Mouse (Mus musculus) stomach, embryonic 14.5 days (tissue): ENCODE data around the gene Igfbp7. TPM values are rescaled to one million over a fixed set of nuclear protein-coding genes. Genes with fewer than 3 reads are reported as not detected.

Experiments
- ATAC-seq: fragments of 200-750 bp; cut with Nextera tagmentation; 2 replicates; pipeline ENCODE4 v1.8.0; 2017; ENCODE audit warnings: low read depth, moderate TSS enrichment; ENCODE audit not compliant: insufficient number of reproducible peaks, insufficient read depth, low FRiP score
- H3K27ac ChIP-seq: fragments of 300-500 bp; sonication (generic); 2 replicates; pipeline ENCODE4 v1.5.1; 2014; ENCODE audit warnings: mild to moderate bottlenecking, low read length, moderate library complexity, mixed read lengths
- H3K27me3 ChIP-seq: fragments of 300-500 bp; sonication (generic); 2 replicates; pipeline ENCODE4 v1.6.1; 2014; ENCODE audit warnings: low read length, control low read depth, mixed read lengths; ENCODE audit not compliant: control insufficient read depth, insufficient read depth
- H3K36me3 ChIP-seq: fragments of 300-500 bp; sonication (generic); 2 replicates; pipeline ENCODE4 v1.6.1; 2014; ENCODE audit warnings: mild to moderate bottlenecking, control low read depth, low read length, moderate library complexity, mixed read lengths; ENCODE audit not compliant: control insufficient read depth, insufficient read depth
- H3K4me1 ChIP-seq: fragments of 300-500 bp; sonication (generic); 2 replicates; pipeline ENCODE4 v1.6.1; 2014; ENCODE audit warnings: low read length, control low read depth, mixed read lengths; ENCODE audit not compliant: control insufficient read depth, insufficient read depth
- H3K4me2 ChIP-seq: fragments of 300-500 bp; sonication (generic); replicated peaks from 2 replicates; pipeline ENCODE4 v1.6.1; 2014; ENCODE audit warnings: low read depth, low read length, control low read depth
- H3K4me3 ChIP-seq: fragments of 300-500 bp; sonication (generic); 2 replicates; pipeline ENCODE4 v1.5.1; 2014; ENCODE audit warnings: low read depth, low read length, control low read depth
- H3K9ac ChIP-seq: fragments of 300-500 bp; sonication (generic); replicated peaks from 2 replicates; pipeline ENCODE4 v1.6.1; 2014; ENCODE audit warnings: low read depth, mild to moderate bottlenecking, control low read depth, low read length, moderate library complexity, mixed read lengths
- H3K9me3 ChIP-seq: fragments of 300-500 bp; sonication (generic); 2 replicates; pipeline ENCODE4 v1.6.1; 2016; ENCODE audit warnings: low read depth, low read length, control low read depth; ENCODE audit not compliant: control insufficient read depth
- WGBS: fragments of 180-500 bp; shearing (Covaris S2); extraction: QIAGEN DNeasy Blood & Tissue Kit; methylation state at CpG from one replicate; pipeline ENCODE4 v1.1.7; 2014; 5-methylcytosine and 5-hydroxymethylcytosine counted together
- polyA plus RNA-seq: library from polyadenylated mRNA; unstranded; fragments of >200 nt; fragmentation: Nextera tagmentation; extraction: Ambion mirVana; gene quantifications from 2 replicates; pipeline ENCODE4 v1.2.1, GENCODE M21; 2014

Igfbp7 gene
- polyA plus RNA-seq: 121 and 135 TPM in 2 replicates

DNA sequence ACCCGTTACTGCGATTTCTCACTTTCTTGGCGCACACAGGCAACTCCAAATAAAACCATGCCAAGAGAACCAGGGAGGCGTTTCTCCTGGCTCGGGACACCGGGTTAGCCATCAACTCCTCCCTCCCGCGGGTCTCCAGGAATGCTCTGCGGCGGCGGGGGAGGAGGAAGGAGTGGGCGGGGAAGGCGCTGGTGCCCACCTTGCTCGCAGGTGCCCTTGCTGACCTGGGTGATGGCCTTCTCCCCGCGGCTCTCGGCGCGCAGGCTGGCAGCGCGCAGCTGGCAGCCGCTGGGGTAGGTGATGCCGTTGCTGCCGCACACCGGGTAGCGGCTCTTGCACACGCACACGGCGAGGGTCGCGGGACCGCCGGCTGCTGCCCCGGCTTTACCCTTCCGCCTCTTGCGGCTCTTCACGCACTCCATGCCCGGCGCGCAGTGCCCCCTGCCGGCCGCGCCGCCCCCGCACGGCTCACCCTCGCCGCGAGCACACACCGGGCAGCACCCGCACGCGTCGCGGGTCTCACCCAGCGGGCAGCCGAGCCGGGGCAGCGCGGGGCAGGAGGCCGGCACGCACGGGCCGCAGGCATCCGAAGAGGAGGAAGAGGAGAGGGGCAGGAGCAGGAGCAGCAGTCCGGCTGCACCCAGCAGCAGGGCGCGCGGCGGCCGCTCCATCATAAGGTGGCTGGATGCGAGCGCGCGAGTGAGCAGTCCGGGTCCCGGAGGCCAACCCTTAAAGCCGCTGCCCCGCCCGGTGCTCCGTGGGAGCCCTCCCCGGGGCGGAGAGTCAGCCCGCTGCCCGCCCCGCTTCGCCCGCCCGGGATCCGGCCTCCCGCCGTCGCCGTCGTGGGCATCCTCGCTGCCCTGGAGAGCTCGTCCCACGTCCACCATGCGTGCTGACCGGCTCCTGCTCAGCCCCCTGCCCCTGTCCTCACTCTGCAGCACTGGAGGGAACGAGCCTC lies at the start of gene Igfbp7:
Gene Igfbp7, minus strand, starts transcription at position 701 of the 958 bp plus-strand sequence.
- Histone ChIP-seq H3K9ac (peak within 1 kb of the TSS; percentile 47), H3K27me3 (no peaks in the 10 kb centered on the region), H3K9me3 (no peaks in the 10 kb centered on the region), H3K27ac (peak within 1 kb of the TSS; percentile 33; the same call in 1 of the 2 replicates), H3K4me3 (peak within 1 kb of the TSS; percentile 66), H3K4me2 (peak within 1 kb of the TSS; percentile 98), H3K4me1 (no peaks in the 10 kb centered on the region), H3K36me3 (no peaks in the 10 kb centered on the region)
- 5% methylated on average over 87 of the region's 101 CpGs for WGBS
- peak; percentile 90 for ATAC-seq

GRCm38 (mm10) chr5:77452103-77452502 lies 44.3 kb upstream of the Igfbp7 start:
- Histone ChIP-seq H3K4me3 (no peak overlapping the region), H3K27me3 (no peaks in the 10 kb centered on the region), H3K9ac (no peak overlapping the region), H3K27ac (no peak overlapping the region), H3K36me3 (no peaks in the 10 kb centered on the region), H3K9me3 (no peaks in the 10 kb centered on the region), H3K4me2 (no peak overlapping the region), H3K4me1 (no peaks in the 10 kb centered on the region)
- no peak for ATAC-seq
- 68% methylated on average over 6 of the region's 6 CpGs for WGBS

GRCm38 (mm10) chr5:77449531-77449930 lies 41.7 kb upstream of the Igfbp7 start:
- Histone ChIP-seq H3K9me3 (no peaks in the 10 kb centered on the region), H3K36me3 (no peaks in the 10 kb centered on the region), H3K9ac (no peak overlapping the region), H3K4me1 (no peaks in the 10 kb centered on the region), H3K4me2 (no peak overlapping the region), H3K4me3 (no peak overlapping the region), H3K27me3 (no peaks in the 10 kb centered on the region), H3K27ac (no peak overlapping the region)
- no peak for ATAC-seq
- WGBS: 87% methylated on average over 7 of the region's 7 CpGs

- Histone ChIP-seq H3K4me3 (no peak overlapping the region), H3K36me3 (no peaks in the 10 kb centered on the region), H3K9me3 (no peaks in the 10 kb centered on the region), H3K9ac (no peak overlapping the region), H3K4me1 (no peaks in the 10 kb centered on the region), H3K27ac (no peak overlapping the region), H3K4me2 (no peak overlapping the region), H3K27me3 (no peaks in the 10 kb centered on the region)
- WGBS: 87% methylated on average over 4 of the region's 4 CpGs
- ATAC-seq: no peak
Observed at GRCm38 (mm10) chr5:77445431-77445830, 37.6 kb upstream of the Igfbp7 start.

DNA sequence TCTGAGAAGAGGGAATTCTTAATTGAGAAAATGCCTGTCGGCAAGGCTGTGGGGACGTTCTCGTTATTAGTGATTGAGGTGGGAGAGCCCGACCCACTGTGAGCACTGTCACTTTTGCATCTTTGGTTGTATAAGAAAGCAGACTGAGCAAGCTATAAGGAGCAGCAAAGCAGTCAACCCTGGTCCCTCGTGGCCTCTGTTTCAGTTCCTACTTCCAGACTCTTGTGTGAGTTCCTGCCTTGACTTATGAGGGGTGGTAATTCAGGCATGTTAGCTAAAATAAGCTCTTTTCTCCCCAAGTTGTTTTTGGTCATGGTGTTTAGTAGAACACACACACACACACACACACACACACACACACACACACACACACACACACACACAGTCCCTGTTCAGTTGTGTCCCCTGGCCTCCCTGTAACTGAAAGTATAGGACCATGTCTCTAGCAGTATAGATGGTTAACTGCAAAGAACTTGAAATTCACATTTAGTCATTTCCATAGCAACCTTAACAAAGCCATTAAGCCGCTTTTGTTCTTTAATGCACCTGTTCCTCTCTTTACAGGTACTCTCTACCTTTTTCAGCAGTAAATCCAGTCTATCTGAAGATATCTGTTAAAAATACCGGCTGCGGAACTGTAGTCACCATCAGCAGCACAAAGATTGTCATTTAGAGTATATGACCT lies 36.2 kb upstream of the Igfbp7 start:
- ATAC-seq: no peak
- Histone ChIP-seq H3K4me1 (no peaks in the 10 kb centered on the region), H3K27ac (no peak overlapping the region), H3K36me3 (no peaks in the 10 kb centered on the region), H3K9ac (no peak overlapping the region), H3K4me2 (no peak overlapping the region), H3K4me3 (no peak overlapping the region), H3K9me3 (no peaks in the 10 kb centered on the region), H3K27me3 (no peaks in the 10 kb centered on the region)
- 86% methylated on average over 8 of the region's 8 CpGs for WGBS

GRCm38 (mm10) chr5:77442856-77443623 lies 35.2 kb upstream of the Igfbp7 start:
- 74% methylated on average over 15 of the region's 15 CpGs for WGBS
- ATAC-seq: no peak
- Histone ChIP-seq H3K36me3 (no peaks in the 10 kb centered on the region), H3K9ac (no peak overlapping the region), H3K27me3 (no peaks in the 10 kb centered on the region), H3K4me1 (no peaks in the 10 kb centered on the region), H3K27ac (no peak overlapping the region), H3K4me3 (no peak overlapping the region), H3K4me2 (no peak overlapping the region), H3K9me3 (no peaks in the 10 kb centered on the region)

DNA sequence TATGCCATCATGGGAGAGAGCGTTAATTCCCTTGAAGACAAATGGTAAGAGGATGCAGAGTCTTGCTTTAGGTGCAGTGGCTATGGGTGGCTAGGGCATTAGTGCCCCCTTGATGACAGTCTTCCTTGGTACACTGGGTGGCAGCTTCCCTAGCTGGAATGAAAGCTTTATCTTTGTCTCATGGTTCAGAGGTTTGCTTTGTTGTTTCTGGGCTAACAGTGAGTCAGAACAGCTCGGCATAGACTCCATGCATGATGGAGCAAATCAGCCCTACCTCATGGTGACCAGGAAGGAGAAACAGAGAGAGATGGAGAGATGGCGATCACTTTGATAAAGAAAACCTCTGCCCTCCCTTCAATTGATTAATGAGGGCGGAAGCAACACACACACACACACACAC lies 28.5 kb upstream of the Igfbp7 start:
- no peaks in the 10 kb centered on the region for H3K9me3 ChIP-seq
- no peaks in the 10 kb centered on the region for H3K27me3 ChIP-seq
- no peak overlapping the region for H3K27ac ChIP-seq
- no peak for ATAC-seq
- no peaks in the 10 kb centered on the region for H3K36me3 ChIP-seq
- no peak overlapping the region for H3K4me3 ChIP-seq
- WGBS: 73% methylated on average over 4 of the region's 4 CpGs
- no peak overlapping the region for H3K4me2 ChIP-seq
- H3K4me1 ChIP-seq: 0 out of 2 replicates have a peak, but pooled peaks cover 3% of the 10 kb centered on the region
- H3K9ac ChIP-seq: no peak overlapping the region

DNA sequence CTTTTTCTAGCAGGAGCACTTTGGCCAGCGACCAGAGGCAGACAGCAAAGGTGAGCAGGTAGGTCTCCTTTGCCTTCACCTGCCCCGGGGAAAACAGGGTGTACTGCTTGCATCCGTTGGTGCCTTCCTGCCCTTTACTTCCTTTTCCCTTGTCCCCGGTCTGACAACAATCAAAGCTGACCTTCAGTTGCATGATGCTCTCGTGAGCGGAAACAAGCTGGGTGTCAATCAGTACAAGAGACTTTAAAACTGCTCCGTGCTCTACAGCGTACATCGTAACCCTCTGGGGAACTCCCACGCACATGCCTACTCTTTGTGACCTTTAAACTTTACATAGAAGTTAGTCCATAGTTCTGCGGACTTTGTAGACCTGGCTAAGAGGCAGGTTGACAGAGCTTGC lies 26.2 kb upstream of the Igfbp7 start:
- Histone ChIP-seq H3K4me1 (0 out of 2 replicates have a peak, but pooled peaks cover 3% of the 10 kb centered on the region), H3K4me3 (no peak overlapping the region), H3K27ac (no peak overlapping the region), H3K9me3 (no peaks in the 10 kb centered on the region), H3K27me3 (no peaks in the 10 kb centered on the region), H3K36me3 (no peaks in the 10 kb centered on the region), H3K4me2 (no peak overlapping the region), H3K9ac (no peak overlapping the region)
- WGBS: 58% methylated on average over 11 of the region's 11 CpGs
- ATAC-seq: no peak
